Mouse (Mus musculus) forebrain, embryonic 12.5 days (tissue): ENCODE measurements around the gene Slc9b2. TPM values are rescaled to one million over a fixed set of nuclear protein-coding genes. Genes with fewer than 3 reads are reported as not detected.
A peak's percentile ranks its signal among the peaks of the same experiment; 100 is the strongest.

Experiments used
- ATAC-seq: fragments of 200-750 bp; cut with Nextera tagmentation; 2 replicates; pipeline ENCODE4 v1.8.0; 2017; ENCODE audit warnings: moderate TSS enrichment; ENCODE audit not compliant: low FRiP score
- H3K27ac ChIP-seq: fragments of 300-500 bp; sonication (generic); 2 replicates; pipeline ENCODE4 v1.5.1; 2016; ENCODE audit warnings: mild to moderate bottlenecking
- H3K27me3 ChIP-seq: fragments of 300-500 bp; sonication (generic); 2 replicates; pipeline ENCODE4 v1.6.1; 2016; ENCODE audit warnings: mild to moderate bottlenecking
- H3K36me3 ChIP-seq: fragments of 300-500 bp; sonication (generic); replicated peaks from 2 replicates; pipeline ENCODE4 v1.6.1; 2016; ENCODE audit warnings: mild to moderate bottlenecking
- H3K4me1 ChIP-seq: fragments of 300-500 bp; sonication (generic); 2 replicates; pipeline ENCODE4 v1.6.1; 2016
- H3K4me2 ChIP-seq: fragments of 300-500 bp; sonication (generic); 2 replicates; pipeline ENCODE4 v1.6.1; 2016; ENCODE audit warnings: mild to moderate bottlenecking, moderate library complexity
- H3K4me3 ChIP-seq: fragments of 300-500 bp; sonication (generic); replicated peaks from 2 replicates; pipeline ENCODE4 v1.5.1; 2016; ENCODE audit warnings: mild to moderate bottlenecking
- H3K9ac ChIP-seq: fragments of 300-500 bp; sonication (generic); 2 replicates; pipeline ENCODE4 v1.6.1; 2016; ENCODE audit warnings: mild to moderate bottlenecking
- H3K9me3 ChIP-seq: fragments of 300-500 bp; sonication (generic); 2 replicates; pipeline ENCODE4 v1.6.1; 2016
- WGBS: fragments of 180-500 bp; shearing (Covaris S2); methylation state at CpG from one replicate; pipeline ENCODE4 v1.1.7; 2016; 5-methylcytosine and 5-hydroxymethylcytosine counted together
- polyA plus RNA-seq: library from polyadenylated mRNA; unstranded; fragments of >200 nt; fragmentation: Nextera tagmentation; extraction: Ambion mirVana; gene quantifications from 2 replicates; pipeline ENCODE4 v1.2.1, GENCODE M21; 2016

The Slc9b2 gene
- polyA plus RNA-seq, 1 experiment from 2014 or later, result 4.3 TPM

DNA sequence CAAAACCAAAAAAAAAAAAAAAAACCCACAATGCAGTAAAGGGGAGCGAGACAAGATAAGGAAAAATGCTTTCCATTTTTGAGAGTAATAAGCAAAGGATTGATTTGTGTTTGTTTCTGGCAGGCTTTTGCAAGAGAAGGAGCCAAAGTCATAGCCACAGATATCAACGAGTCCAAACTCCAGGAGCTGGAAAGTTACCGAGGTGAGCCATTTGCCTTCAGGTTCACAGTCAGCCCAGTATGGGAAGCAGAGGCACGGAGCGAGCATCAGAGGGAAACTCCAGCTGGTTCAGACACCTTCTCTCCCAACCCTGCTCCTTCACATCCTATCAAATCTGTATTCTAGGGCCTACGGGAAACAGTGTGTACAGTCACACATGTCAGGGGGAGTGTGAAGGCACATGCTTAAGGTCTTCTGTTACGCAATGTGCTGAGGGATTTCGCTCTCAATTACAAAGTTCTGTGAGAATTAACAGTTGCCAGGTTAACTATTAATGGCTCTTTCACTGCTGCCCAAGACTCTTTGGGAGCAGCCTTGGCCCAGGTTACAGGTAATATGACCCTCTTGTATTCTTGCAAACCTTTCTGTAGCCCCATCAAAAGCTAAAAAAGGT is 19.3 kb upstream of the Slc9b2 start:
- no peak overlapping the region for H3K9ac ChIP-seq
- 87% methylated on average over 8 of the region's 8 CpGs for WGBS
- no peak overlapping the region for H3K4me2 ChIP-seq
- no peaks in the 10 kb centered on the region for H3K27me3 ChIP-seq
- H3K36me3 ChIP-seq, result no peaks in the 10 kb centered on the region
- ATAC-seq, result no peak
- no peaks in the 10 kb centered on the region for H3K4me1 ChIP-seq
- H3K4me3 ChIP-seq, result no peak overlapping the region
- H3K9me3 ChIP-seq, result no peaks in the 10 kb centered on the region
- no peak overlapping the region for H3K27ac ChIP-seq

DNA sequence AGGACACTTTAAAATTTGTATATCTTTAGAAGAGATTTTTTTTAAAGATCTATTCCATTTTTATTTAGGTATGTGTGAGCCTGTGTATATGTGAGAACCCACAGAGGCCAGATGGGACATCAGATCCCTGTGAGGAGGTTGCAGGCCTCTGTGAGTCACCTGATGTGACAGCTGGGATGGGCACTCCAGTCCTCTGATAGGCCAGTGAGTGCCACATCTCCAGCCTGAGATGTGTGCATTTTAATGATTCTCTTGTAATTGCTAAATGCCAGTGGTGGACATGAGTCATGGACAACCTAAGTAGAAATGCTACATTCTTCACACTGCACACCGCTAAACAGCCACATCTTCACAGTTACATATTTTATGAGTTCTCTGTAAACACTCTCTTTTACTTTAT is 18.4 kb upstream of the Slc9b2 start:
- Histone ChIP-seq H3K9me3 (no peaks in the 10 kb centered on the region), H3K4me2 (no peak overlapping the region), H3K27me3 (no peaks in the 10 kb centered on the region), H3K4me1 (peaks cover 4% of the 10 kb centered on the region; the same call in 1 of the 2 replicates), H3K27ac (no peak overlapping the region), H3K4me3 (no peak overlapping the region), H3K36me3 (no peaks in the 10 kb centered on the region), H3K9ac (no peak overlapping the region)
- ATAC-seq, result no peak
- 90% methylated on average over 1 of the region's 1 CpGs for WGBS

DNA sequence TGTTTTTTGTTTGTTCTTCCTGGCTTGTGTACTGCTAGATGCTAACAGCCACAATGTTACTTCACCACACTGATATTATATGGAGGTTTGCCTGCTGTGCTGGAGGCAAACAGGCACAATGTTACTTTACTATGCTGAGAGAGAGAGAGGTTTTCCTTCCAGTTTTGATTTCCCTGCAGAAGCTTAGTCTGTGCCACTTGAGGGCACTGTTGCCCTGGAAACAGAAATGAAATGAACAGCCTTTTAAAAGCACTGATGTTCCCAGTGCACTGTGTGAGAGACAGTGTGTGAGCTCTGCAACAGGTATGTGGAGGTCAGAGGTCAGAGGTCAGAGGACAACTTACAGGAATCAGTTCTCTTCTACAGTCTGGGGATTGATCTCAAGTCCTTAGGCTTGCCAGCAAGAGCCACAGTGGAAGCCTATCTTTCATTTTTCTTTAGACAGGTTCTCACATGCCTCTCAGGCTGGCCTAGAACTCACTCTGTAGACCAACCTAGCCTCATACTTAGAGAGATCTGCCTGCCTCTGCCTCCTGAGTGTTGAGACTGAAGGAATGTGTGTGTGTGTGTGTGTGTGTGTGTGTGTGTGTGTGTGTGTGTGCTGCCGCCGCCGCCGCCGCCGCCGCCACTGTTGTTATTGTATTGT is 17.1 kb upstream of the Slc9b2 start:
- no peak overlapping the region for H3K4me3 ChIP-seq
- H3K4me1 ChIP-seq, result peaks cover 4% of the 10 kb centered on the region; the same call in 1 of the 2 replicates
- H3K27me3 ChIP-seq, result no peaks in the 10 kb centered on the region
- ATAC-seq, result peak; percentile 78
- WGBS, result 100% methylated on average over 5 of the region's 7 CpGs
- no peak overlapping the region for H3K4me2 ChIP-seq
- H3K27ac ChIP-seq, result no peak overlapping the region
- H3K9me3 ChIP-seq, result no peaks in the 10 kb centered on the region
- no peaks in the 10 kb centered on the region for H3K36me3 ChIP-seq
- no peak overlapping the region for H3K9ac ChIP-seq

- Histone ChIP-seq H3K4me1 (peaks cover 4% of the 10 kb centered on the region; the same call in 1 of the 2 replicates), H3K4me3 (no peak overlapping the region), H3K27me3 (no peaks in the 10 kb centered on the region), H3K9me3 (no peaks in the 10 kb centered on the region), H3K4me2 (no peak overlapping the region), H3K9ac (no peak overlapping the region), H3K27ac (no peak overlapping the region), H3K36me3 (no peaks in the 10 kb centered on the region)
- WGBS, result 53% methylated on average over 7 of the region's 7 CpGs
- no peak for ATAC-seq
Observed at GRCm38 (mm10) chr3:135293703-135294102, 13.8 kb upstream of the Slc9b2 start.

- Histone ChIP-seq H3K36me3 (no peaks in the 10 kb centered on the region), H3K9me3 (no peaks in the 10 kb centered on the region), H3K27ac (no peak overlapping the region), H3K4me2 (no peak overlapping the region), H3K4me3 (no peak overlapping the region), H3K27me3 (no peaks in the 10 kb centered on the region), H3K4me1 (peaks cover 4% of the 10 kb centered on the region; the same call in 1 of the 2 replicates), H3K9ac (no peak overlapping the region)
- 88% methylated on average over 1 of the region's 1 CpGs for WGBS
- no peak for ATAC-seq
Observed at GRCm38 (mm10) chr3:135295559-135295958, 11.9 kb upstream of the Slc9b2 start.

- H3K36me3 ChIP-seq, result no peaks in the 10 kb centered on the region
- peaks cover 10% of the 10 kb centered on the region for H3K4me1 ChIP-seq
- ATAC-seq, result no peak
- no peaks in the 10 kb centered on the region for H3K9me3 ChIP-seq
- H3K4me3 ChIP-seq, result no peak overlapping the region
- no peak overlapping the region for H3K4me2 ChIP-seq
- no peak overlapping the region for H3K27ac ChIP-seq
- WGBS, result 86% methylated on average over 3 of the region's 3 CpGs
- H3K27me3 ChIP-seq, result no peaks in the 10 kb centered on the region
- no peak overlapping the region for H3K9ac ChIP-seq
Observed at GRCm38 (mm10) chr3:135298560-135298959, 8.9 kb upstream of the Slc9b2 start.

- Histone ChIP-seq H3K4me3 (no peak overlapping the region), H3K4me2 (no peak overlapping the region), H3K9me3 (no peaks in the 10 kb centered on the region), H3K27ac (no peak overlapping the region), H3K9ac (no peak overlapping the region), H3K36me3 (no peaks in the 10 kb centered on the region), H3K4me1 (peaks cover 18% of the 10 kb centered on the region), H3K27me3 (no peaks in the 10 kb centered on the region)
- 80% methylated on average over 6 of the region's 6 CpGs for WGBS
- ATAC-seq, result no peak
Observed at GRCm38 (mm10) chr3:135300081-135300480, 7.4 kb upstream of the Slc9b2 start.

GRCm38 (mm10) chr3:135304060-135304459 is 3.4 kb upstream of the Slc9b2 start:
- Histone ChIP-seq H3K4me3 (no peak overlapping the region), H3K27me3 (0 out of 2 replicates have a peak, but pooled peaks cover 4% of the 10 kb centered on the region), H3K4me1 (peaks cover 32% of the 10 kb centered on the region), H3K4me2 (no peak overlapping the region), H3K9me3 (no peaks in the 10 kb centered on the region), H3K27ac (no peak overlapping the region), H3K36me3 (no peaks in the 10 kb centered on the region), H3K9ac (no peak overlapping the region)
- ATAC-seq, result no peak; the same call in 1 of the 2 replicates
- 6% methylated on average over 6 of the region's 6 CpGs for WGBS

DNA sequence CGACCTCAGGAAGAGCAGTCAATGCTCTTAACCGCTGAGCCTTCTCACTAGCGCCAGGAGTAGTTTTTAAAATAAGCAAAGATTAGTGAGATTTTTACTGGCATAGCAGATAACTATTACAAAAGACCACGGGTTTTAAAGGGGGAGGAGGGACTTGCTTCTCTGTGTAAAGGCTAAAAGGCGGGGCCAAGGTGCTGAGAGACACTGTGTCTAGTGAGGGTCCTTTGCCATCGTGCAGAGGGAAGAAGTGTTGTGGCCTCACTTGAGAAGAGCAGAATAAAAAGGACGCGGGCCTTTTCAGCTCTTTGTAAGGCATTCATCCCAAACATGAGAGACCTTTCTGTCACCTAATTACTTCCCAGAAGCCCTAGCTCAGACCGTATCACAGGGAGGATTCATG is 2.9 kb upstream of the Slc9b2 start:
- Histone ChIP-seq H3K4me2 (no peak overlapping the region), H3K4me1 (peaks cover 32% of the 10 kb centered on the region), H3K36me3 (no peaks in the 10 kb centered on the region), H3K27ac (0 out of 2 replicates have a peak overlapping the region, but pooled peaks have one; percentile 46), H3K4me3 (no peak overlapping the region), H3K9ac (no peak overlapping the region), H3K9me3 (no peaks in the 10 kb centered on the region), H3K27me3 (0 out of 2 replicates have a peak, but pooled peaks cover 4% of the 10 kb centered on the region)
- ATAC-seq, result peak; percentile 43; the same call in 1 of the 2 replicates
- 5% methylated on average over 9 of the region's 9 CpGs for WGBS

DNA sequence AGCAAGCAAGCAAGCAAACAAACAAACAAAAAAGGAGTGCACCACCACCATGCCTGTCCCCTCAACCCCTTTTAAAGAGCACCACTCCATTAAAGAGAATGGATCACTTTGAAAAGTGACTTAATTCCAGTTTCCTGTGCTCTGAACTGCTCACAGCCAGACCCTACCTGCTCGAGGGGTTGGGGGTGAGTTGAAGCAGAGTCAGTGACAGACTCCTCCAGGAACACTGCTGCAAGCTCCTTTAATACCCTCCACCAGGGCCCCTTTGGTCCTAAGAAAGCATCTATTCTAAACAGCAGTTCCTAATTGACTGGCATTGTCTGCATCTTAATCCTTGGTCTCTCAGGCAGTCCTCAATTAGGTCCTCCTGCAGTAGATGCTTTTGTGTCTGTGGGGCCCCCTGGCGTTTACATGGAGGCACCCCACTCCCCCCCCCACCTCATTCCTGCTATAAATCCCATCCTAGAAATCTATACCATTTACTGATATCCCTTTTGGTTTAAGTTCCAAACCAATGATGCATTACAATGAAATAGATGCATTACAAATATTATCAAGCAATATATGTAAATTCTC is 5.5 kb downstream of the Slc9b2 start:
- H3K9ac ChIP-seq, result no peak overlapping the region
- H3K9me3 ChIP-seq, result no peaks in the 10 kb centered on the region
- H3K4me3 ChIP-seq, result no peak overlapping the region
- WGBS, result 5% methylated on average over 2 of the region's 2 CpGs
- H3K27me3 ChIP-seq, result no peaks in the 10 kb centered on the region
- H3K36me3 ChIP-seq, result no peaks in the 10 kb centered on the region
- 0 out of 2 replicates have a peak overlapping the region, but pooled peaks have one; percentile 10 for H3K4me2 ChIP-seq
- H3K27ac ChIP-seq, result 0 out of 2 replicates have a peak overlapping the region, but pooled peaks have one; percentile 19
- peaks cover 9% of the 10 kb centered on the region for H3K4me1 ChIP-seq
- peak; percentile 64; the same call in 1 of the 2 replicates for ATAC-seq

- no peak overlapping the region for H3K27ac ChIP-seq
- 39% methylated on average over 2 of the region's 2 CpGs for WGBS
- peak; percentile 73; the same call in 1 of the 2 replicates for ATAC-seq
- peaks cover 9% of the 10 kb centered on the region for H3K4me1 ChIP-seq
- no peaks in the 10 kb centered on the region for H3K27me3 ChIP-seq
- no peak overlapping the region for H3K9ac ChIP-seq
- H3K4me3 ChIP-seq, result no peak overlapping the region
- H3K36me3 ChIP-seq, result no peaks in the 10 kb centered on the region
- no peak overlapping the region for H3K4me2 ChIP-seq
- H3K9me3 ChIP-seq, result no peaks in the 10 kb centered on the region
Observed at GRCm38 (mm10) chr3:135313727-135314126, 6.2 kb downstream of the Slc9b2 start.

DNA sequence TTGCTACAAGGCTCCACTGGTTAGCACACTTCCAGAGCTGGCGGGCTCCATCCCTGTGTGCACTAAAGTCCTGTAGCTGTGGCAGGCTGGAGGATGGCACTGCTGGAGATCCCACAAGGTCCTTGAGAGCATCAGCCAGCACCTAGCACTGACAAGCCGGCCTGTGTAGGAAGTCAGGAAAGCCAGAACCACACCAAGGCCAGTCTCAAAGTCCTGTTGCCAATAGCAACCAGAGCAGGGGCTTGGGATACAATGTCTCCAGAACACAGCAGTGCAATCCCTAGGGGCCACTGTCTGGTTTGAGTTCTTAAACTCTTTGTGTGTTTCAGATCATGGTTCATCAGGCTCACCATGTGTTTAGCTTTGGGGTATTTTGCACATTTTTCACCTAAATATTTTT is 7.3 kb downstream of the Slc9b2 start:
- peaks cover 9% of the 10 kb centered on the region for H3K4me1 ChIP-seq
- no peak overlapping the region for H3K9ac ChIP-seq
- ATAC-seq, result no peak
- no peaks in the 10 kb centered on the region for H3K27me3 ChIP-seq
- H3K4me3 ChIP-seq, result no peak overlapping the region
- H3K9me3 ChIP-seq, result no peaks in the 10 kb centered on the region
- no peak overlapping the region for H3K27ac ChIP-seq
- no peaks in the 10 kb centered on the region for H3K36me3 ChIP-seq
- H3K4me2 ChIP-seq, result no peak overlapping the region
- WGBS, result 75% methylated on average over 2 of the region's 2 CpGs
